8 mouse cellular contexts compared by ENCODE assay signal in genomic region chr3:89247466-89247865, GRCm38 (mm10). TPM values are rescaled to one million over a fixed set of nuclear protein-coding genes. Genes with fewer than 3 reads are reported as not detected.
A peak's percentile ranks its signal among the peaks of the same experiment; 100 is the strongest.
DNase-seq lines count a peak whose midpoint lies in the region; ATAC-seq and TF ChIP-seq lines count a peak whose summit lies in the region.

No protein-coding gene starts in this region.

- H3K4me1 ChIP-seq in liver, embryonic 11.5 days (replicated peaks; ENCODE audit: control insufficient read depth, insufficient read depth, low read length): peaks cover 46% of the 10 kb centered on the region
- peaks cover 27% of the 10 kb centered on the region for H3K4me1 ChIP-seq in forebrain, embryonic 11.5 days (replicated peaks; ENCODE audit: control insufficient read depth, insufficient read depth, low read length)
- peaks cover 57% of the 10 kb centered on the region for H3K4me1 ChIP-seq in limb, embryonic 13.5 days
- H3K4me1 ChIP-seq in small intestine, adult 2 months (ENCODE audit: control insufficient read depth, insufficient read depth, insufficient read length, low read length): peaks cover 30% of the 10 kb centered on the region

- H3K9ac ChIP-seq in liver, embryonic 11.5 days (ENCODE audit: low read depth, low read length): peak overlapping the region; percentile 34
- H3K9ac ChIP-seq in forebrain, embryonic 11.5 days (ENCODE audit: low read length): peak overlapping the region; percentile 84
- peak overlapping the region; percentile 87 for H3K9ac ChIP-seq in limb, embryonic 13.5 days

- H3K36me3 ChIP-seq in liver, embryonic 11.5 days (ENCODE audit: control insufficient read depth, insufficient read depth, low read length): no peaks in the 10 kb centered on the region
- H3K36me3 ChIP-seq in forebrain, embryonic 11.5 days (ENCODE audit: control insufficient read depth, insufficient read depth, low read length): no peaks in the 10 kb centered on the region; the same call in 1 of the 2 replicates
- peaks cover 20% of the 10 kb centered on the region; the same call in 1 of the 2 replicates for H3K36me3 ChIP-seq in limb, embryonic 13.5 days
- H3K36me3 ChIP-seq in small intestine, adult 2 months (ENCODE audit: control insufficient read depth, insufficient read depth, low read length): peaks cover 6% of the 10 kb centered on the region; the same call in 1 of the 2 replicates

- ATAC-seq in liver, embryonic 11.5 days (replicated peaks; ENCODE audit: low FRiP score): no peak
- ATAC-seq in forebrain, embryonic 11.5 days (replicated peaks; ENCODE audit: low FRiP score): no peak
- no peak for ATAC-seq in limb, embryonic 13.5 days (ENCODE audit: low FRiP score, low read depth)

- 78% methylated on average over 4 of the region's 4 CpGs for WGBS in liver, embryonic 11.5 days
- WGBS in forebrain, embryonic 11.5 days: 86% methylated on average over 4 of the region's 4 CpGs
- WGBS in limb, embryonic 13.5 days: 87% methylated on average over 4 of the region's 4 CpGs
- 82% methylated on average over 4 of the region's 4 CpGs for WGBS in small intestine, adult 2 months

- TF ChIP-seq POLR2A in small intestine, adult 2 months (IDR thresholded peaks at IDR 0.05; ENCODE audit: low read depth, low read length): no peak

- H3K27me3 ChIP-seq in liver, embryonic 11.5 days (replicated peaks; ENCODE audit: control insufficient read depth, insufficient read depth, low read length): peaks cover 30% of the 10 kb centered on the region
- no peaks in the 10 kb centered on the region; the same call in 1 of the 2 replicates for H3K27me3 ChIP-seq in forebrain, embryonic 11.5 days (ENCODE audit: control insufficient read depth, insufficient read depth, low read length)
- H3K27me3 ChIP-seq in limb, embryonic 13.5 days: no peaks in the 10 kb centered on the region
- no peaks in the 10 kb centered on the region for H3K27me3 ChIP-seq in small intestine, adult 2 months (ENCODE audit: control insufficient read depth, insufficient read depth, low read length)

- no peak for TF ChIP-seq CTCF in small intestine, adult 2 months (IDR thresholded peaks at IDR 0.05; ENCODE audit: extremely low read depth, insufficient read length, insufficient replicate concordance, low read depth, low read length)

- intact Hi-C loops in gastrocnemius, postnatal 36 days (cut with DNase I): no loop called here

- no peaks in the 10 kb centered on the region for H3K9me3 ChIP-seq in liver, embryonic 11.5 days (ENCODE audit: control insufficient read depth, low read length)
- no peaks in the 10 kb centered on the region for H3K9me3 ChIP-seq in forebrain, embryonic 11.5 days (ENCODE audit: control insufficient read depth, low read length)
- H3K9me3 ChIP-seq in limb, embryonic 13.5 days: no peaks in the 10 kb centered on the region

- DNase-seq in liver, embryonic 11.5 days (ENCODE audit: low spot score): no peak
- DNase-seq in liver: no peak
- no peak for DNase-seq in forebrain, embryonic 11.5 days (ENCODE audit: low spot score)
- DNase-seq in spleen, postnatal 14 days (ENCODE audit: low spot score in 2 of 2): no peak
- DNase-seq in adrenal gland, adult 8-10 months: no peak
- DNase-seq in gastrocnemius, postnatal 36 days: no peak

- H3K27ac ChIP-seq in liver, embryonic 11.5 days (ENCODE audit: low read depth, low read length): no peak overlapping the region
- H3K27ac ChIP-seq in forebrain, embryonic 11.5 days (ENCODE audit: low read depth, low read length): no peak overlapping the region
- no peak overlapping the region for H3K27ac ChIP-seq in limb, embryonic 13.5 days
- no peak overlapping the region for H3K27ac ChIP-seq in small intestine, adult 2 months (ENCODE audit: insufficient read depth, low read depth, low read length)

- H3K4me3 ChIP-seq in liver, embryonic 11.5 days (ENCODE audit: low read depth, low read length): peak overlapping the region; percentile 75; the same call in 1 of the 2 replicates
- H3K4me3 ChIP-seq in forebrain, embryonic 11.5 days (ENCODE audit: low read depth, low read length): peak overlapping the region; percentile 78
- H3K4me3 ChIP-seq in limb, embryonic 13.5 days: peak overlapping the region; percentile 77
- peak overlapping the region; percentile 11; the same call in 1 of the 2 replicates for H3K4me3 ChIP-seq in small intestine, adult 2 months (ENCODE audit: low read depth, low read length)

- peak overlapping the region; percentile 84 for H3K4me2 ChIP-seq in liver, embryonic 11.5 days
- peak overlapping the region; percentile 79; the same call in 1 of the 2 replicates for H3K4me2 ChIP-seq in forebrain, embryonic 11.5 days (ENCODE audit: low read depth, low read length, severe bottlenecking)
- H3K4me2 ChIP-seq in limb, embryonic 13.5 days (replicated peaks): peak overlapping the region; percentile 91

RNA-seq across cellular contexts. Expression of gene Trim46, which starts 1.4 kb away (rescaled TPM):
- polyA plus RNA-seq in liver, embryonic 11.5 days (2014; fragmentation: Nextera tagmentation; extraction: Ambion mirVana): 0.97 and 1.7 TPM in 2 replicates
- polyA plus RNA-seq in forebrain, embryonic 11.5 days (2014; fragmentation: Nextera tagmentation; extraction: Ambion mirVana): 11.9 and 13.5 TPM in 2 replicates
- polyA plus RNA-seq in limb, embryonic 13.5 days (2015; fragmentation: Nextera tagmentation; extraction: Ambion mirVana): 6.1 and 6.8 TPM in 2 replicates
- 4.3 and 8.7 TPM in 2 replicates for polyA plus RNA-seq in small intestine, adult 2 months (2012; rRNA removed)
- 1 to 10 TPM; 2.8 to 4.5 (median 3.8) TPM for total RNA-seq in adrenal gland, adult 8-10 months (2022)
- under 1 TPM; 0.15 to 0.17 TPM for total RNA-seq in gastrocnemius, postnatal 36 days (2021)

RNA-seq across cellular contexts. Expression of gene Krtcap2, which starts 1.7 kb away (rescaled TPM):
- polyA plus RNA-seq in liver, embryonic 11.5 days (2014; fragmentation: Nextera tagmentation; extraction: Ambion mirVana): 246 and 251 TPM in 2 replicates
- polyA plus RNA-seq in forebrain, embryonic 11.5 days (2014; fragmentation: Nextera tagmentation; extraction: Ambion mirVana): 237 and 252 TPM in 2 replicates
- 332 and 333 TPM in 2 replicates for polyA plus RNA-seq in limb, embryonic 13.5 days (2015; fragmentation: Nextera tagmentation; extraction: Ambion mirVana)
- polyA plus RNA-seq in small intestine, adult 2 months (2012; rRNA removed): 120 and 182 TPM in 2 replicates
- 100 to 1,000 TPM; 131 to 144 (median 135) TPM for total RNA-seq in adrenal gland, adult 8-10 months (2022)
- total RNA-seq in gastrocnemius, postnatal 36 days (2021): 10 to 100 TPM; 58.3 to 63.3 TPM

RNA-seq across cellular contexts. Expression of gene Dpm3, which starts 11.7 kb away (rescaled TPM):
- 106 and 118 TPM in 2 replicates for polyA plus RNA-seq in liver, embryonic 11.5 days (2014; fragmentation: Nextera tagmentation; extraction: Ambion mirVana)
- 79.0 and 83.9 TPM in 2 replicates for polyA plus RNA-seq in forebrain, embryonic 11.5 days (2014; fragmentation: Nextera tagmentation; extraction: Ambion mirVana)
- polyA plus RNA-seq in limb, embryonic 13.5 days (2015; fragmentation: Nextera tagmentation; extraction: Ambion mirVana): 120 and 126 TPM in 2 replicates
- polyA plus RNA-seq in small intestine, adult 2 months (2012; rRNA removed): 357 and 440 TPM in 2 replicates
- total RNA-seq in adrenal gland, adult 8-10 months (2022): 100 to 1,000 TPM; 123 to 156 (median 136) TPM
- 10 to 100 TPM; 16.6 to 23.2 TPM for total RNA-seq in gastrocnemius, postnatal 36 days (2021)

RNA-seq across cellular contexts. Expression of gene Muc1, which starts 18.6 kb away (rescaled TPM):
- 0.30 and 0.62 TPM in 2 replicates for polyA plus RNA-seq in liver, embryonic 11.5 days (2014; fragmentation: Nextera tagmentation; extraction: Ambion mirVana)
- 2.0 and 3.4 TPM in 2 replicates for polyA plus RNA-seq in forebrain, embryonic 11.5 days (2014; fragmentation: Nextera tagmentation; extraction: Ambion mirVana)
- polyA plus RNA-seq in limb, embryonic 13.5 days (2015; fragmentation: Nextera tagmentation; extraction: Ambion mirVana): 0.64 and 1.1 TPM in 2 replicates
- polyA plus RNA-seq in small intestine, adult 2 months (2012; rRNA removed): 0.76 and 139 TPM in 2 replicates
- under 1 TPM in 3 of 4 experiments, not detected in 1; 0.22 to 0.96 (median 0.65) TPM for total RNA-seq in adrenal gland, adult 8-10 months (2022)
- under 1 TPM; 0.20 TPM for total RNA-seq in gastrocnemius, postnatal 36 days (2021)

RNA-seq across cellular contexts. Expression of gene Mtx1, which starts 20.6 kb away (rescaled TPM):
- polyA plus RNA-seq in liver, embryonic 11.5 days (2014; fragmentation: Nextera tagmentation; extraction: Ambion mirVana): 219 and 241 TPM in 2 replicates
- polyA plus RNA-seq in forebrain, embryonic 11.5 days (2014; fragmentation: Nextera tagmentation; extraction: Ambion mirVana): 194 and 213 TPM in 2 replicates
- 202 and 205 TPM in 2 replicates for polyA plus RNA-seq in limb, embryonic 13.5 days (2015; fragmentation: Nextera tagmentation; extraction: Ambion mirVana)
- polyA plus RNA-seq in small intestine, adult 2 months (2012; rRNA removed): 92.5 and 181 TPM in 2 replicates
- 100 to 1,000 TPM; 138 to 169 (median 152) TPM for total RNA-seq in adrenal gland, adult 8-10 months (2022)
- total RNA-seq in gastrocnemius, postnatal 36 days (2021): 10 to 100 TPM; 40.2 to 41.0 TPM

Comparison
In these comparisons a context has a peak if more than half of its experiments do, and no peak if none do; other contexts are left out.
1. H3K4me3 ChIP-seq: peak in every context shown above with its lines; median percentile 78 in forebrain, embryonic 11.5 days; 77 in limb, embryonic 13.5 days; 75 in liver, embryonic 11.5 days; 11 in small intestine, adult 2 months.
2. H3K9ac ChIP-seq: peak in every context shown above with its lines; median percentile 87 in limb, embryonic 13.5 days; 84 in forebrain, embryonic 11.5 days; 34 in liver, embryonic 11.5 days.